Mouse (Mus musculus) mature B cell (primary cell): ENCODE measurements around the gene Tra2b.
"Not testable (repeated sequence)": the region's sequence is repeated elsewhere in the genome, so short reads cannot be mapped to it uniquely, and the experiment has no call there.

Source experiments
- in situ Hi-C: fragments of 300-500 bp; cut with MboI; formaldehyde crosslinking; loops from 2 replicates; pipeline ENCODE4 v1.14.3; 2019

The Tra2b gene

DNA sequence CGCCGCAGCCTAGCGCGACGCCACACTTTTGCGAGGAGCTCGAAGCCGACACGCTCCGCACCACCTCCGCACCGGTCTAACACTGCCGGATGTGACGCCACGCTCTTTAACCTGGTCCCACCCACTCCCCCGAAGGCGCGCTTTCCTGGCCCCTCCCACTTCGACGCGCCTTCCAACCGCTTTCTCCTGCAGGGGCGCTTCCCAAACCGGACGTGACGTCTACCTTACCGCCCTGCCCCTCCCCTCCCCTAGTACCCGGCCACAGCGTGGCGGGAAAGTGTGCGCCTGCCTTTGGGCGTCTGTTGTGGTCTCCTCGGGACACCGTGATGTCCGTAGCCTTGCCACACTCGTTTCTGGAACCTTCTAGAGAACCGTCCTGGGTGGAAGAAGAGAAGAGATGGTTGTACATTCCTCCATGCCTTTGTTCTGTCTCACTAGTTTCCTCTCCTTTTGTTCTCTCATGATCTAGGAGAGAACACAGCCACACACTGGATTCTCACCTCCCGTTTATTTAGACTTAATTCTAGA lies at the start of gene Tra2b:
Tra2b (minus strand) TSS at position 157 of the 528 bp plus-strand sequence.
- in situ Hi-C loops: no loop called here

DNA sequence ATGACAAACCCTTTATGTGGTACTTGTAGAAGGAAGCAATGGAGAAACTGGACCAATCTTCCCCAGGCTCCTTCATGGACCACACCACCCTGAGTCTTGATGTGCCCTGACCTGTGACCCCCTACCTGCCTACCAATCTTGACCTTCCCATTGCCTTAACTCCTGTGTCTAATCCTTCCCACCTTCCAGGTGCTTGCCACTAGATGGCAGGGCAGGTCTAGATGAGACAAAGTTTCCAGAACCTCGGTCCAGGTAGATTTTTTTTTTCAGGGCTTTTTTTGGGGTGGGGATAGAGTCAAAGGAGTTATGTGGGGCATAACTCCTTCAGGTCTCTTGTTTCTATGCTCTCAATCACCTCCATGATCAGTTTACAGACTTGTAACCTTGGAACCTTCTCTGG lies 44.8 kb upstream of the Tra2b start:
- in situ Hi-C loops: loop anchor here (10.0 kb wide), 1 partner anchor 494 kb away; no protein-coding TSS in a partner anchor

- in situ Hi-C loops: loop anchor here (10.0 kb wide), 1 partner anchor 252 kb away; no protein-coding TSS in a partner anchor
Measured at GRCm38 (mm10) chr16:22302606-22303005, 36.8 kb upstream of the Tra2b start.

DNA sequence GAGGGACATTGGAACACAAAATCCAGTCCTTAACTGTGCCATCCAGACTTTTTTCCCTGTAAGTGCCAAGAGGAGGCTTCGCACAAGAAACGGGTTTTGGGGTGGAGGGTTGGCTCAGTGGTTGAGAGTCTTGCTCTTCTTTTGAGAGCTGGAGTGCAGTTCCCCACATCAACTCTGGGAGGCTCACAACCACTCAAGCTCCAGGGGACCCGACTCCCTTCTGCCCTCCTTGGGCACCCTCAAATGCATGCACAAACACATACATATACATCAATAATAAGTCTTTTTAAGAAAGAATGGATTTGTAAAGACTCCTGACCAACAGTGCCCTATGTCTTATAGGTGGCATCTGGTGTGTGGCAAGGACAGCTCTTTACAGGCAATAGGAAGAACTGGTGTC lies 35.6 kb upstream of the Tra2b start:
- in situ Hi-C loops: loop anchor here (10.0 kb wide), 1 partner anchor 253 kb away; no protein-coding TSS in a partner anchor

DNA sequence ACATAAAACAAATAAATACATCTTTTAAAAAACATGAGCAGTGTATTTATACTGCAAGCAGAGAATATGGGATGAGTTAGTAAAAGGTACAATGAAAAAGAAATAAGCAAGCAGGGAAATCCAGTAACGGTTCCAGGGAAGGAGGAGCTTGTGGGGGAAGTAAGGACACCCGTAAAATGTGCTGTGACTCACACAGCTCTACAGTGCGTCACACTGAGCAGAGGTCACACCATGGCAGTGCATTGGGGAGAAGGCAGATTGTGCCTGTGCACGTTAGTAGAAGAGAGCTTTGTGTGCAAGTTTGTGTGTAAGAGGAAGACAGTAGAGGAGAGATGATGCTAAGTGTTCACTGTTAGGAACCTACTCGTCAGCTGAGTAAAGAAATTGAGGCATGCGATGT lies 31.1 kb upstream of the Tra2b start:
- in situ Hi-C loops: no loop called here

GRCm38 (mm10) chr16:22294812-22295211 lies 29.0 kb upstream of the Tra2b start:
- in situ Hi-C loops: not testable (repeated sequence)

GRCm38 (mm10) chr16:22293600-22293999 lies 27.8 kb upstream of the Tra2b start:
- in situ Hi-C loops: no loop called here

DNA sequence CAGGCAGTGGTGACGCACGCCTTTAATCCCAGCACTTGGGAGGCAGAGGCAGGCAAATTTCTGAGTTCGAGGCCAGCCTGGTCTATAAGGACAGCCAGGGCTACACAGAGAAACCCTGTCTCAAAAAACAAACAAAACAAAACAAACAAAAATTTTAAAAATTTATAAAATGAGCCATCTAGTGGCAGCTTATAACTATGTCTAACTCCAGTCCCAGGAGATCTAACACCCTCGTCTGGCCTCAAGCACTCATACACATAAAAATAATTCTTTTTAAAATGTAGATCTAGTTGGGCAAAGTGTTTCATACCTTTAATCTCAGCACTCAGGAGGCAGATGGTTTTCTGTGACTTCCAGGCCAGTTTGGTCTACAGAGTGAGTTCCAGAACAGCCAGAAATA lies 26.6 kb upstream of the Tra2b start:
- in situ Hi-C loops: no loop called here

GRCm38 (mm10) chr16:22289643-22290042 lies 23.8 kb upstream of the Tra2b start:
- in situ Hi-C loops: no loop called here

DNA sequence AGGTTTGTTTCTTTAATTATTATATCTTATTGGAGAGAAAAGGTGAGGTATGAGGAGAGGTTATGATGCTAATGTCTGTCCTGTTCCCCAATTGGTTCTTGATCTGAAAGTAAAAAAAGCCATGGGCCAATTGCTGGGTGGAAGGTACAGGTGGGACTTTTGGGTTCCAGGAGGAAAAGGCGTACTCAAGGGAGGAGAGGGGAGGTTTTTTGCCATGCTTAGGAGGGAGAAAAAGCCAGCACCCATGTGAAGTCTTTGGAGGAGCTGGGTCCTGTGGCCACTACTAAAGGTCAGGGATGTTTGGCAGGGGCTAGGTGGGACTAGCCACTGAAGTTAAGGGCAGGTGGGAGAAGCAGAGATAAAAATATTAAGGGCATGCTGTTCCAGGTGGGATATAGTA lies 21.2 kb upstream of the Tra2b start:
- in situ Hi-C loops: no loop called here

GRCm38 (mm10) chr16:22276536-22276935 lies 10.7 kb upstream of the Tra2b start:
- in situ Hi-C loops: no loop called here

DNA sequence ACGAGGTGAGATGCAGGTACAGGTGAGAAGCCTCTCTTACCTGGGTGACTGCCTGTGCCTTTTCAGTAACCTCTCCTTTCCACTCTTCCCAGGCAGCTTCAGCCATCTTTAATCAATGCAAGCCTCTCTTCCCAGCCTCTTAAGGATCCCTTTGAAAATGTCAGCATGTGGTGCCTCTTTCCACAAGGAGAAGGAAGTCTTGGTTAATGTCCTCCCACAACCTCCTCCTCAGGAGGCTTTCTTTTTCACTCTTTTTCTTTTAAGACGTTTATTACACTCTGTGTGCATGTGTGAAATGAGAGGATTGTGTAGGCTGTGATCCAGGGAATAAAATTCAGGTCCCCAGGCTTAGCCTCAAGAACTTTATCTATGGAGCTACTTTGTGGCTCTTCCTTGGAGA lies 9.3 kb upstream of the Tra2b start:
- in situ Hi-C loops: no loop called here

- in situ Hi-C loops: no loop called here
Measured at GRCm38 (mm10) chr16:22270491-22270890, 4.7 kb upstream of the Tra2b start.

- in situ Hi-C loops: no loop called here
Measured at GRCm38 (mm10) chr16:22266384-22266783, 579 bp upstream of the Tra2b start.

GRCm38 (mm10) chr16:22264962-22265848 lies 600 bp downstream of the Tra2b start:
- in situ Hi-C loops: no loop called here

- in situ Hi-C loops: no loop called here
Measured at GRCm38 (mm10) chr16:22264232-22264961, 1.4 kb downstream of the Tra2b start.

DNA sequence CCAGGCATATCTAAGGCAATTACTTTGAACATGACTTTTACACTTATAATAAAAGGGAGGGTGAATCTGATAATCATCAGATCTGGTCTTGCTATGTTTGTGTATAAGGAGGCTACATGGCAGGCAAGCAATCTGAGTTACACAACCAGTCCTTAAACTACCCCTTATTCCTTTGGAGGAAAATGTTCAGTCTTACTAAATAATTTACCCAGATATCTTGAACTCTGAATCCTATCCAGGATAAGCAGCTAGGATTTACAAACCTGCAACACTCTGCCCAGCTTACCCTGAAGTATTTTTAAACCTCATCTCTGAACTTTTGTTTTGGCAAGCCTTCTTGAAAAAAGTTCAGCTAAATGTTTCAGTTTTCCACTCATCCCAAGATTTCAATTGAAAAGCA lies 2.7 kb downstream of the Tra2b start:
- in situ Hi-C loops: no loop called here

DNA sequence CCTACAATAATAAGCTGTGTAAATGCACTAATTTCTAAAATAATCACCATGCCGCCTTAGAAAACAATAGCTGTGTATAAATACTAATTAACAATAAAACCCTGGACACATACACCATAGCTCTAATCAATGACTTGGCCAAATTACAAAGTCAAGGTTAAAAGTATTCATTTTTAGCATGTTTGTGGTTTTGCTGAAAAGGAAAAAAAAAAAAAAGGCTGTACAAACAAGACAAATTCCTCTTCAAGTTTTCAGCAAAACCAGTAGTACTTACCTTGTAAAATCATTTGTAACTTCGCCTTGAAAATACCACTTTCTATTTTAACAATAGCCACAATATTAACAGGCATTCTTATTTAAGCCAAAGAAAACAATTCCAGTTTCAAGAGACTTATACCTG lies 4.2 kb downstream of the Tra2b start:
- in situ Hi-C loops: no loop called here

GRCm38 (mm10) chr16:22260423-22261143 lies 5.2 kb downstream of the Tra2b start:
- in situ Hi-C loops: no loop called here

DNA sequence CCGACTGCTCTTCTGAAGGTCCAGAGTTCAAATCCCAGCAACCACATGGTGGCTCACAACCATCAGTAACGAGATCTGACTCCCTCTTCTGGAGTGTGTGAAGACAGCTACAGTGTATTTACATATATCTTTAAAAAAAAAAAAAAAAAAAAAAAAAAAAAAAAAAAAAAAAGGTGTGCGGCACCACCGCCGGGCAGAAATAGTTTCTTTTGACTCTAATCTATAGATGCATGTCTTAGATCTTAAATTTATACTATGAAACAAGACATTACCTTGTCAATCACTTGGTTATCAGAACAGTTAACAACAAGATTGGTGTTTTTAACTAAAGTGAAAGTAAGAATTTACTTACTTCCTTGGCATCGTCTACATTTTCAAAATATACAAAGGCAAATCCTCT lies 13.6 kb downstream of the Tra2b start:
- in situ Hi-C loops: not testable (repeated sequence)

GRCm38 (mm10) chr16:22250307-22250706 lies 15.5 kb downstream of the Tra2b start:
- in situ Hi-C loops: no loop called here

GRCm38 (mm10) chr16:22249754-22250153 lies 16.1 kb downstream of the Tra2b start:
- in situ Hi-C loops: no loop called here
